Mouse (Mus musculus) myocyte (in vitro differentiated cells): ENCODE results near the gene Camta1.

Experiments
- MAX ChIP-seq: IDR thresholded peaks from one replicate; pipeline ENCODE4 v1.6.1; 2011; ENCODE audit warnings: low read depth, mild to moderate bottlenecking, control low read depth
- TCF12 ChIP-seq: IDR thresholded peaks from one replicate; pipeline ENCODE4 v1.6.1; 2011; ENCODE audit warnings: mild to moderate bottlenecking, control low read depth; ENCODE audit not compliant: poor library complexity, insufficient read depth, severe bottlenecking

DNA sequence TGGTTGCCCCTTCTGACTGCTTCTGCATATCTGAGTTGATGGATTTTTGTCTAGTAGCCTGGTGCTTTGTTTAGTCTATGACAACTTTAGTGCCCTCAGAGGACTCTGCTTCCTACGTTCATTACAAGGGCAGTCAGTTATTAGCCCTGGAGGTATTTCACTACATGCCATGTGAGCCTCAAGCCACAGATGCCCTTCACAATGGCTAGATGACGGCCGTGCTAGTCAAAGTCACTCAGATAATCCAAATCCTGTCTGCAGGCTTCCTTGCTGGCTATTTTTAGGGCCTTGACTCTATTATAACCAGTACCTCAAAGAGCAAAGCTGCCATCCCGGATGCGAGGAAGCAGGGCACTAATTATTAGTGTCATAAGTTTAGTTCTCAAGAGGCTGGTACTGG, 778.6 kb downstream of the Camta1 start:
- TF ChIP-seq MAX: no peak
- no peak for TF ChIP-seq TCF12
